Mouse (Mus musculus) hindbrain, embryonic 10.5 days (tissue): Measurements from ENCODE around the gene Gjc3. TPM values are rescaled to one million over a fixed set of nuclear protein-coding genes. Genes with fewer than 3 reads are reported as not detected.
"Not testable (repeated sequence)": the region's sequence is repeated elsewhere in the genome, so short reads cannot be mapped to it uniquely, and the experiment has no call there.

ENCODE experiments used
- DNase-seq: peaks from one replicate; pipeline ENCODE4 v3.0.0-alpha.2; 2017; ENCODE audit warnings: low spot score
- H3K27ac ChIP-seq: fragments of 300-500 bp; sonication (generic); 2 replicates; pipeline ENCODE4 v1.5.1; 2016; ENCODE audit warnings: mild to moderate bottlenecking, moderate library complexity
- H3K27me3 ChIP-seq: fragments of 300-500 bp; sonication (generic); 2 replicates; pipeline ENCODE4 v1.6.1; 2016; ENCODE audit warnings: mild to moderate bottlenecking; ENCODE audit not compliant: poor library complexity, insufficient read depth, severe bottlenecking
- H3K36me3 ChIP-seq: fragments of 300-500 bp; sonication (generic); 2 replicates; pipeline ENCODE4 v1.6.1; 2016; ENCODE audit warnings: mild to moderate bottlenecking, moderate library complexity
- H3K4me1 ChIP-seq: fragments of 300-500 bp; sonication (generic); replicated peaks from 2 replicates; pipeline ENCODE4 v1.6.1; 2016; ENCODE audit warnings: mild to moderate bottlenecking
- H3K4me3 ChIP-seq: fragments of 300-500 bp; sonication (generic); 2 replicates; pipeline ENCODE4 v1.5.1; 2016; ENCODE audit warnings: mild to moderate bottlenecking, moderate library complexity
- H3K9me3 ChIP-seq: fragments of 300-500 bp; sonication (generic); 2 replicates; pipeline ENCODE4 v1.6.1; 2016; ENCODE audit warnings: mild to moderate bottlenecking, moderate library complexity
- WGBS: fragments of 180-500 bp; shearing (Covaris S2); methylation state at CpG from one replicate; pipeline ENCODE4 v1.1.7; 2016; 5-methylcytosine and 5-hydroxymethylcytosine counted together
- polyA plus RNA-seq: library from polyadenylated mRNA; unstranded; fragments of >200 nt; fragmentation: Nextera tagmentation; extraction: Ambion mirVana; gene quantifications from 2 replicates; pipeline ENCODE4 v1.2.1, GENCODE M21; 2016

Gjc3 gene
- polyA plus RNA-seq, 1 experiment from 2014 or later: 0.10 TPM

GRCm38 (mm10) chr5:137947303-137947702 is 15.6 kb downstream of the Gjc3 start:
- no peak overlapping the region for H3K27ac ChIP-seq
- no peaks in the 10 kb centered on the region for H3K4me1 ChIP-seq
- H3K9me3 ChIP-seq: no peaks in the 10 kb centered on the region
- DNase-seq: no peak
- no peak overlapping the region for H3K4me3 ChIP-seq
- no peaks in the 10 kb centered on the region for H3K27me3 ChIP-seq
- H3K36me3 ChIP-seq: no peaks in the 10 kb centered on the region

- Histone ChIP-seq H3K4me1 (no peaks in the 10 kb centered on the region), H3K36me3 (no peaks in the 10 kb centered on the region), H3K9me3 (no peaks in the 10 kb centered on the region), H3K27me3 (no peaks in the 10 kb centered on the region), H3K4me3 (no peak overlapping the region), H3K27ac (no peak overlapping the region)
- WGBS: 80% methylated on average over 1 of the region's 1 CpGs
- no peak for DNase-seq
Measured at GRCm38 (mm10) chr5:137943133-137943532, 19.8 kb downstream of the Gjc3 start.

- DNase-seq: no peak
- Histone ChIP-seq H3K9me3 (0 out of 2 replicates have a peak, but pooled peaks cover 2% of the 10 kb centered on the region), H3K4me1 (no peaks in the 10 kb centered on the region), H3K36me3 (no peaks in the 10 kb centered on the region), H3K27ac (no peak overlapping the region), H3K4me3 (no peak overlapping the region), H3K27me3 (no peaks in the 10 kb centered on the region)
- 84% methylated on average over 4 of the region's 4 CpGs for WGBS
Measured at GRCm38 (mm10) chr5:137940948-137941347, 21.9 kb downstream of the Gjc3 start.

GRCm38 (mm10) chr5:137937238-137937637 is 25.7 kb downstream of the Gjc3 start:
- Histone ChIP-seq H3K27me3 (no peaks in the 10 kb centered on the region), H3K4me1 (no peaks in the 10 kb centered on the region), H3K36me3 (no peaks in the 10 kb centered on the region), H3K9me3 (0 out of 2 replicates have a peak, but pooled peaks cover 2% of the 10 kb centered on the region), H3K27ac (no peak overlapping the region), H3K4me3 (no peak overlapping the region)
- 67% methylated on average over 4 of the region's 4 CpGs for WGBS
- DNase-seq: no peak

GRCm38 (mm10) chr5:137936486-137936885 is 26.4 kb downstream of the Gjc3 start:
- H3K4me1 ChIP-seq: no peaks in the 10 kb centered on the region
- H3K27ac ChIP-seq: no peak overlapping the region
- no peaks in the 10 kb centered on the region for H3K36me3 ChIP-seq
- DNase-seq: no peak
- H3K4me3 ChIP-seq: no peak overlapping the region
- 91% methylated on average over 2 of the region's 2 CpGs for WGBS
- H3K27me3 ChIP-seq: no peaks in the 10 kb centered on the region
- H3K9me3 ChIP-seq: 0 out of 2 replicates have a peak, but pooled peaks cover 2% of the 10 kb centered on the region

- not testable (repeated sequence) for H3K27ac ChIP-seq, DNase-seq, H3K4me1 ChIP-seq, H3K27me3 ChIP-seq, H3K4me3 ChIP-seq, H3K9me3 ChIP-seq, H3K36me3 ChIP-seq
- 80% methylated on average over 2 of the region's 2 CpGs for WGBS
Measured at GRCm38 (mm10) chr5:137933934-137934333, 29.0 kb downstream of the Gjc3 start.

- H3K27ac ChIP-seq: no peak overlapping the region
- no peaks in the 10 kb centered on the region for H3K27me3 ChIP-seq
- DNase-seq: no peak
- no peak overlapping the region for H3K4me3 ChIP-seq
- H3K4me1 ChIP-seq: no peaks in the 10 kb centered on the region
- H3K9me3 ChIP-seq: no peaks in the 10 kb centered on the region
- H3K36me3 ChIP-seq: no peaks in the 10 kb centered on the region
- WGBS: 82% methylated on average over 11 of the region's 11 CpGs
Measured at GRCm38 (mm10) chr5:137928439-137928838, 34.5 kb downstream of the Gjc3 start.

- no peak for DNase-seq
- Histone ChIP-seq H3K4me3 (no peak overlapping the region), H3K27ac (no peak overlapping the region), H3K9me3 (no peaks in the 10 kb centered on the region), H3K4me1 (no peaks in the 10 kb centered on the region), H3K36me3 (no peaks in the 10 kb centered on the region), H3K27me3 (no peaks in the 10 kb centered on the region)
Measured at GRCm38 (mm10) chr5:137922171-137922570, 40.7 kb downstream of the Gjc3 start.

- Histone ChIP-seq H3K9me3 (no peaks in the 10 kb centered on the region), H3K27ac (no peak within 1 kb of the TSS), H3K4me1 (no peaks in the 10 kb centered on the region), H3K4me3 (no peak within 1 kb of the TSS), H3K36me3 (no peaks in the 10 kb centered on the region), H3K27me3 (no peaks in the 10 kb centered on the region)
- WGBS: 53% methylated on average over 2 of the region's 2 CpGs
- DNase-seq: no peak
Measured at GRCm38 (mm10) chr5:137921532-137921931, 41.4 kb downstream of the Gjc3 start, which contains the start of gene Cyp3a13. TSS of gene Cyp3a13 (minus strand) at chr5:137921619.

GRCm38 (mm10) chr5:137915550-137915949 is 47.3 kb downstream of the Gjc3 start:
- Histone ChIP-seq H3K27ac (no peak overlapping the region), H3K4me1 (no peaks in the 10 kb centered on the region), H3K27me3 (no peaks in the 10 kb centered on the region), H3K9me3 (no peaks in the 10 kb centered on the region), H3K4me3 (no peak overlapping the region), H3K36me3 (no peaks in the 10 kb centered on the region)
- no peak for DNase-seq
- 88% methylated on average over 6 of the region's 6 CpGs for WGBS

GRCm38 (mm10) chr5:137914508-137914907 is 48.4 kb downstream of the Gjc3 start:
- Histone ChIP-seq H3K27ac (no peak overlapping the region), H3K36me3 (no peaks in the 10 kb centered on the region), H3K27me3 (no peaks in the 10 kb centered on the region), H3K9me3 (no peaks in the 10 kb centered on the region), H3K4me3 (no peak overlapping the region), H3K4me1 (no peaks in the 10 kb centered on the region)
- DNase-seq: no peak

- Histone ChIP-seq H3K36me3 (no peaks in the 10 kb centered on the region), H3K27me3 (no peaks in the 10 kb centered on the region), H3K4me3 (no peak overlapping the region), H3K9me3 (no peaks in the 10 kb centered on the region), H3K4me1 (no peaks in the 10 kb centered on the region), H3K27ac (no peak overlapping the region)
- no peak for DNase-seq
- WGBS: 90% methylated on average over 3 of the region's 3 CpGs
Measured at GRCm38 (mm10) chr5:137909564-137910262, 53.2 kb downstream of the Gjc3 start.
